Mouse (Mus musculus) limb, embryonic 14.5 days (tissue): ENCODE measurements around the gene Tox4. TPM values are rescaled to one million over a fixed set of nuclear protein-coding genes. Genes with fewer than 3 reads are reported as not detected.

Experiments
- ATAC-seq: fragments of 200-750 bp; cut with Nextera tagmentation; 2 replicates; pipeline ENCODE4 v1.8.0; 2017; ENCODE audit warnings: low read depth, moderate number of reproducible peaks, moderate TSS enrichment; ENCODE audit not compliant: low FRiP score
- DNase-seq: peaks from one replicate; pipeline ENCODE4 v3.0.0-alpha.2; 2015; ENCODE audit warnings: low spot score
- H3K27ac ChIP-seq: fragments of 300-500 bp; sonication (generic); replicated peaks from 2 replicates; pipeline ENCODE4 v1.5.1; 2014; ENCODE audit warnings: low read depth, mild to moderate bottlenecking, low read length, moderate library complexity, mixed read lengths
- H3K27me3 ChIP-seq: fragments of 300-500 bp; sonication (generic); 2 replicates; pipeline ENCODE4 v1.6.1; 2014; ENCODE audit warnings: low read length, mixed read lengths; ENCODE audit not compliant: control insufficient read depth, insufficient read depth
- H3K36me3 ChIP-seq: fragments of 300-500 bp; sonication (generic); 2 replicates; pipeline ENCODE4 v1.6.1; 2014; ENCODE audit warnings: mild to moderate bottlenecking, low read length, moderate library complexity, mixed read lengths; ENCODE audit not compliant: control insufficient read depth, insufficient read depth
- H3K4me1 ChIP-seq: fragments of 300-500 bp; sonication (generic); 2 replicates; pipeline ENCODE4 v1.6.1; 2014; ENCODE audit warnings: antibody characterized with exemption, low read length, mixed read lengths; ENCODE audit not compliant: control insufficient read depth, insufficient read depth
- H3K4me2 ChIP-seq: fragments of 300-500 bp; sonication (generic); replicated peaks from 2 replicates; pipeline ENCODE4 v1.6.1; 2014; ENCODE audit warnings: low read depth, mild to moderate bottlenecking, low read length, moderate library complexity; ENCODE audit not compliant: severe bottlenecking
- H3K4me3 ChIP-seq: fragments of 300-500 bp; sonication (generic); replicated peaks from 2 replicates; pipeline ENCODE4 v1.5.1; 2014; ENCODE audit warnings: low read length
- H3K9ac ChIP-seq: fragments of 300-500 bp; sonication (generic); 2 replicates; pipeline ENCODE4 v1.6.1; 2014; ENCODE audit warnings: mild to moderate bottlenecking, low read depth, low read length, moderate library complexity; ENCODE audit not compliant: severe bottlenecking
- H3K9me3 ChIP-seq: fragments of 300-500 bp; sonication (generic); 2 replicates; pipeline ENCODE4 v1.6.1; 2016; ENCODE audit warnings: low read length; ENCODE audit not compliant: control insufficient read depth
- POLR2A ChIP-seq: fragments of 200-500 bp; IDR thresholded peaks from 2 replicates; pipeline ENCODE4 v1.8.0; 2012; ENCODE audit warnings: inconsistent platforms, mild to moderate bottlenecking, moderate library complexity, borderline replicate concordance; ENCODE audit not compliant: insufficient read depth, insufficient read length; ENCODE audit errors: extremely low read depth
- WGBS: fragments of 180-500 bp; shearing (Covaris S2); extraction: QIAGEN DNeasy Blood & Tissue Kit; methylation state at CpG from one replicate; pipeline ENCODE4 v1.1.7; 2014; 5-methylcytosine and 5-hydroxymethylcytosine counted together
- polyA plus RNA-seq, 2 experiments: library from polyadenylated mRNA; depleted of rRNA in 1 of 2; stranded (reverse) in 1 of 2; unstranded in 1 of 2; fragments of >200 nt; fragmentation: Nextera tagmentation in 1 of 2; extraction: Ambion mirVana in 1 of 2; gene quantifications; 2 replicates each; pipeline versions ENCODE4 v1.2.1 to v1.2.3; 2012 to 2014

The Tox4 gene
- polyA plus RNA-seq (2012; rRNA removed) (36.5 and 50.0 TPM in 2 replicates), polyA plus RNA-seq (2014; fragmentation: Nextera tagmentation; extraction: Ambion mirVana) (39.7 and 40.0 TPM in 2 replicates)

GRCm38 (mm10) chr14:52278932-52279746, at the start of gene Tox4, which contains the start of gene Rab2b:
Tox4 (plus strand) TSS chr14:52279146.
Rab2b (minus strand) TSS chr14:52279545.
- WGBS, result under 1% methylated on average over 53 of the region's 66 CpGs
- ATAC-seq (peak; percentile 97), DNase-seq (peak; percentile 98)
- Histone ChIP-seq H3K9me3 (no peaks in the 10 kb centered on the region), H3K36me3 (peaks cover 9% of the 10 kb centered on the region; the same call in 1 of the 2 replicates), H3K4me1 (peaks cover 12% of the 10 kb centered on the region), H3K9ac (peak within 1 kb of the TSS; percentile 86), H3K4me2 (peak within 1 kb of the TSS; percentile 60), H3K27me3 (no peaks in the 10 kb centered on the region), H3K27ac (peak within 1 kb of the TSS; percentile 80), H3K4me3 (peak within 1 kb of the TSS; percentile 97)
- TF ChIP-seq POLR2A, result peak; percentile 93; the same call in 1 of the 2 replicates

- H3K9ac ChIP-seq, result no peak overlapping the region
- no peaks in the 10 kb centered on the region for H3K9me3 ChIP-seq
- no peak overlapping the region for H3K4me2 ChIP-seq
- no peak overlapping the region for H3K27ac ChIP-seq
- ATAC-seq, result no peak
- no peak overlapping the region for H3K4me3 ChIP-seq
- no peak for DNase-seq
- 92% methylated on average over 6 of the region's 6 CpGs for WGBS
- H3K36me3 ChIP-seq, result peaks cover 87% of the 10 kb centered on the region
- H3K4me1 ChIP-seq, result no peaks in the 10 kb centered on the region
- TF ChIP-seq POLR2A, result no peak
- H3K27me3 ChIP-seq, result no peaks in the 10 kb centered on the region
These were observed 46.7 kb upstream of the Tox4 start for GRCm38 (mm10) chr14:52232249-52232648.

GRCm38 (mm10) chr14:52235165-52235564, 43.8 kb upstream of the Tox4 start:
- Histone ChIP-seq H3K27ac (no peak overlapping the region), H3K9me3 (no peaks in the 10 kb centered on the region), H3K9ac (no peak overlapping the region), H3K4me2 (no peak overlapping the region), H3K4me3 (no peak overlapping the region), H3K4me1 (no peaks in the 10 kb centered on the region), H3K36me3 (peaks cover 71% of the 10 kb centered on the region), H3K27me3 (no peaks in the 10 kb centered on the region)
- TF ChIP-seq POLR2A, result no peak
- 96% methylated on average over 7 of the region's 7 CpGs for WGBS
- no peak for ATAC-seq
- no peak for DNase-seq

GRCm38 (mm10) chr14:52236216-52236615, 42.7 kb upstream of the Tox4 start:
- 97% methylated on average over 1 of the region's 1 CpGs for WGBS
- Histone ChIP-seq H3K27ac (no peak overlapping the region), H3K9ac (no peak overlapping the region), H3K36me3 (peaks cover 61% of the 10 kb centered on the region), H3K4me3 (no peak overlapping the region), H3K4me1 (no peaks in the 10 kb centered on the region), H3K4me2 (no peak overlapping the region), H3K9me3 (no peaks in the 10 kb centered on the region), H3K27me3 (no peaks in the 10 kb centered on the region)
- ATAC-seq, result no peak
- no peak for DNase-seq
- no peak for TF ChIP-seq POLR2A

- Histone ChIP-seq H3K27me3 (no peaks in the 10 kb centered on the region), H3K36me3 (no peaks in the 10 kb centered on the region), H3K9me3 (no peaks in the 10 kb centered on the region), H3K4me1 (no peaks in the 10 kb centered on the region; the same call in 1 of the 2 replicates), H3K9ac (peak overlapping the region; percentile 79), H3K4me3 (peak overlapping the region; percentile 76), H3K4me2 (peak overlapping the region; percentile 78), H3K27ac (peak overlapping the region; percentile 75)
- no peak for TF ChIP-seq POLR2A
- WGBS, result under 1% methylated on average over 32 of the region's 32 CpGs
- peak; percentile 98 for DNase-seq
- ATAC-seq, result peak; percentile 99
These were observed 34.8 kb upstream of the Tox4 start for GRCm38 (mm10) chr14:52244041-52244689.
